Mouse (Mus musculus) brain, embryonic 14.5 days (tissue): ENCODE data around the gene Sspo.

Source experiments
- CTCF ChIP-seq: fragments of 200-500 bp; IDR thresholded peaks from 2 replicates; pipeline ENCODE4 v1.5.1; 2012; ENCODE audit warnings: inconsistent platforms, mild to moderate bottlenecking, moderate library complexity, borderline replicate concordance; ENCODE audit not compliant: insufficient read depth, insufficient read length; ENCODE audit errors: extremely low read depth
- POLR2A ChIP-seq: fragments of 200-500 bp; IDR thresholded peaks from 2 replicates; pipeline ENCODE4 v1.6.1; 2012; ENCODE audit warnings: mild to moderate bottlenecking, inconsistent platforms, borderline replicate concordance; ENCODE audit not compliant: poor library complexity, insufficient read depth, insufficient read length, severe bottlenecking; ENCODE audit errors: extremely low read depth

DNA sequence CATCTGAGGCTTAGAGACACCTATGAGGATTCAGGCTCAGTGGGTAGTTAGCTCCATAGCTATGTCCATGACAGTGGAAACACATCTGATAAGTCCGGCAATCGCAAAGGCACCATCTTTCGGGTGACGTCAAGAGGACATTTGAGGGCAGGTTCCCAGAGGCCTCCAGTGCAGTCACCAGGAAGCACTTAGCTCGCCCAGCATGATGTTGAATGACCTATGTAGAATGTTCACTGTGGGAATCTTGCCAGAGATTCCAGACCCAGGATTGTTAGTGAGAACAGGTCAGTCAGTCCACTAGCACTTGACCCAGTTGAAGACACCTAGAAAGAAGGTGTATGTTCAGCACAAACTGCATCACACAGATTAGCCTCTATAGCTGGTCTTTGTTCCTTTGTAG, 48.1 kb upstream of the Sspo start:
- no peak for TF ChIP-seq POLR2A
- TF ChIP-seq CTCF: no peak
